Comparison of ENCODE assay signal across 7 mouse cellular contexts in the genomic region with DNA sequence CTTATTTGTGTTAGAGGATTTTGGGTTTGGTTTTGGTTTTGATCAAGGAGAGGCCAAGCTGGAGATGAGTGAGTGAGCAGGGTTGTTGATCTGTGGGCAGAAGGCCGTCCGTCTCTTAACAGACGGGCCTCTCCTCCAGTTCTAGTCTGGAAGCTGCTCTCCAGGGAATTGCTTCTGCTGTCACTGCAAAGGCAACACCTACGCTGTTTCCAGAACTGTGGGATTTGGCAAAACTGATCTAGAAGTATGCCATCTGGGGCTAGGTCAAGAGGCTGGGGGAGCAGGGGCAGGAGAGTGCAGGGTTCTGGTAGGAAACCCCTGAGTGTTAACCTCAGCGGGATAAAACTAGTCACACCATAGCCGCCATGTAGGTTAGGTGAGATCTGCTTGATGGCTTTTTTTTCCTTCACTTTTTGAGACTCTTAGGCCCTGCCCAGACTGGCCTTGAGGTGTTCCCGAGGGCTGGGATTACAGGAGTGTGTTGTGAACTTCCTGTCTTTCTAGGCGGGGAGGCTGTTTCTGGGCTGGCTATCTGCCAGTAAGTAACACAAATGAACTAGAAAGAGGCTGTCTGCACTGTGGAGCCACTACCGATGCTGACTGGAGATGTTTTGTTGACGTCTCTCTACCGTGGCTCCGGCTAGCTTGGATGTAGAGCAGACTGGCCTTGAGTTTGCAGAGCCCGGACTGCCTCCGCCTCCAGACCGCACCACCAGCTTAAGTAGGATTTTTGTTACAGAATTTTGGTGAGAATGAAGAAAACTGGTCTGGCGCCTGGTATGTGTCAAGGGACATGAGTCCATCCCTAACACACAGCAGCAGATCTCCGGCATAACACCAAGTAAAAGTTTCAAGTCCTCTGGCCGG. TPM values are rescaled to one million over a fixed set of nuclear protein-coding genes. Genes with fewer than 3 reads are reported as not detected.
A peak's percentile ranks its signal among the peaks of the same experiment; 100 is the strongest.
DNase-seq lines count a peak whose midpoint lies in the region; ATAC-seq and TF ChIP-seq lines count a peak whose summit lies in the region.

A gene (plus strand): TSS at position 547 of the 867 bp plus-strand sequence.

- ATAC-seq in forebrain, embryonic 14.5 days: no peak

- peaks cover 45% of the 10 kb centered on the region for H3K36me3 ChIP-seq in forebrain, embryonic 14.5 days (ENCODE audit: control insufficient read depth, insufficient read depth, low read length)
- H3K36me3 ChIP-seq in myocyte (ENCODE audit: control insufficient read depth, insufficient read depth): peaks cover 14% of the 10 kb centered on the region

- H3K9ac ChIP-seq in forebrain, embryonic 14.5 days (ENCODE audit: low read length): peak within 1 kb of the TSS; percentile 85

- peak within 1 kb of the TSS; percentile 96 for H3K27ac ChIP-seq in left cerebral cortex, adult 2 months
- H3K27ac ChIP-seq in forebrain, embryonic 14.5 days (ENCODE audit: low read depth, low read length): peak within 1 kb of the TSS; percentile 90; the same call in 1 of the 2 replicates

- peak within 1 kb of the TSS; percentile 80 for H3ac ChIP-seq in myocyte (ENCODE audit: control insufficient read depth, insufficient read length)

- no peaks in the 10 kb centered on the region for H3K27me3 ChIP-seq in forebrain, embryonic 14.5 days (replicated peaks; ENCODE audit: control insufficient read depth, insufficient read depth, low read length)
- H3K27me3 ChIP-seq in myocyte (ENCODE audit: control insufficient read depth, insufficient read depth, insufficient read length): no peaks in the 10 kb centered on the region

- TF ChIP-seq POLR2A in myocyte (IDR thresholded peaks at IDR 0.05; ENCODE audit: insufficient read length, low read depth): no peak

- H3K4me3 ChIP-seq in left cerebral cortex, adult 2 months: peak within 1 kb of the TSS; percentile 68
- H3K4me3 ChIP-seq in forebrain, embryonic 14.5 days (ENCODE audit: low read depth, low read length): peak within 1 kb of the TSS; percentile 40
- H3K4me3 ChIP-seq in myocyte: peak within 1 kb of the TSS; percentile 94

- H3K79me2 ChIP-seq in myocyte (ENCODE audit: control insufficient read depth, insufficient read depth): peaks cover 21% of the 10 kb centered on the region

- 74% methylated on average over 18 of the region's 18 CpGs for WGBS in forebrain, embryonic 14.5 days

- no peak for TF ChIP-seq CTCF in left cerebral cortex, adult 2 months (IDR thresholded peaks at IDR 0.05)

- intact Hi-C loops in left cerebral cortex, adult 2 months (cut with DNase I): loop anchor here (5.0 to 10.0 kb wide), 2 partner anchors 209 to 341 kb away; a partner anchor contains a TSS

- H3K9me3 ChIP-seq in forebrain, embryonic 14.5 days (replicated peaks; ENCODE audit: control insufficient read depth, low read length): no peaks in the 10 kb centered on the region

- H3K4me1 ChIP-seq in forebrain, embryonic 14.5 days (ENCODE audit: control insufficient read depth, insufficient read depth, low read length): peaks cover 4% of the 10 kb centered on the region; the same call in 1 of the 2 replicates

- peak within 1 kb of the TSS; percentile 83 for H3K4me2 ChIP-seq in forebrain, embryonic 14.5 days (ENCODE audit: low read length)
- peak within 1 kb of the TSS; percentile 80 for H3K4me2 ChIP-seq in myocyte (ENCODE audit: low read depth)

- no peak for DNase-seq in left cerebral cortex, adult 2 months (ENCODE audit: extremely low spot score in 1 of 2, low spot score in 2 of 2)
- DNase-seq in left cerebral cortex, adult 9 months (ENCODE audit: low spot score in 2 of 2): no peak
- DNase-seq in adrenal gland, postnatal 36 days: peak; percentile 43
- DNase-seq in forebrain, embryonic 14.5 days (ENCODE audit: low spot score): no peak
- no peak for DNase-seq in left cerebral cortex, adult 8-10 months (ENCODE audit: low spot score in 2 of 2)
- DNase-seq in urinary bladder, postnatal 10 days (ENCODE audit: low spot score): no peak

TF ChIP-seq in myocyte, 11 proteins besides CTCF, POLR2A, EP300 and RAD21:
- TF ChIP-seq MYOG (IDR thresholded peaks at IDR 0.05; ENCODE audit: control insufficient read depth in 1 of 3, insufficient read depth in 1 of 3, insufficient read length in 2 of 3, low read depth in 2 of 3) (no peak), MYOD1 (IDR thresholded peaks at IDR 0.05; ENCODE audit: control insufficient read depth in 1 of 3, insufficient read length in 2 of 3, low read depth in 2 of 3) (no peak), TCF12 (IDR thresholded peaks at IDR 0.05; ENCODE audit: insufficient read depth, poor library complexity, severe bottlenecking) (no peak), CEBPB (IDR thresholded peaks at IDR 0.05; ENCODE audit: insufficient read depth, poor library complexity, severe bottlenecking) (no peak), TCF3 (IDR thresholded peaks at IDR 0.05; ENCODE audit: insufficient read length, low read depth) (no peak), SRF (IDR thresholded peaks at IDR 0.05; ENCODE audit: control insufficient read depth, insufficient read length, low read depth) (no peak)

RNA-seq across cellular contexts. Expression of the gene that starts here (rescaled TPM):
- 100 to 1,000 TPM; 549 to 569 TPM for total RNA-seq in left cerebral cortex, adult 2 months (2021)
- total RNA-seq in adrenal gland, postnatal 36 days (2021): 1 to 10 TPM; 4.8 to 6.7 TPM
- polyA plus RNA-seq in forebrain, embryonic 14.5 days (2014; fragmentation: Nextera tagmentation; extraction: Ambion mirVana): 44.0 and 61.1 TPM in 2 replicates
- 100 to 1,000 TPM; 552 to 589 (median 575) TPM for total RNA-seq in left cerebral cortex, adult 8-10 months (2022)
- 2.0 TPM for polyA plus RNA-seq in myocyte (2012; fragmentation: generic; extraction: Trizol)

Comparison
In these comparisons a context has a peak if more than half of its experiments do, and no peak if none do; other contexts are left out.
1. RNA of the gene that starts here (total RNA-seq): 552 to 589 TPM in left cerebral cortex, adult 8-10 months and 549 to 569 TPM in left cerebral cortex, adult 2 months; 4.8 to 6.7 TPM in adrenal gland, postnatal 36 days; every median in the first group is over 10 times any median in the second.
2. RNA of the gene that starts here (polyA plus RNA-seq): 44.0 to 61.1 TPM in forebrain, embryonic 14.5 days; 2.0 TPM in myocyte (single experiment); every median in the first group is over 10 times any median in the second.
3. DNase-seq: peak in adrenal gland, postnatal 36 days (2 of 2); none in left cerebral cortex, adult 2 months (0 of 2), left cerebral cortex, adult 9 months (0 of 2), forebrain, embryonic 14.5 days (single experiment), left cerebral cortex, adult 8-10 months (0 of 2) and urinary bladder, postnatal 10 days (single experiment).
4. H3K4me3 ChIP-seq: peak in every context shown above with its lines; median percentile 94 in myocyte; 68 in left cerebral cortex, adult 2 months; 40 in forebrain, embryonic 14.5 days.